Mouse (Mus musculus): ENCODE measurements around the gene Zfp369.
A peak's percentile ranks its signal among the peaks of the same experiment; 100 is the strongest.
"Not testable (repeated sequence)": the region's sequence is repeated elsewhere in the genome, so short reads cannot be mapped to it uniquely, and the experiment has no call there.

Zfp369 gene

GRCm38 (mm10) chr13:65278383-65279341 is at the start of gene Zfp369:
Zfp369 (plus strand) TSS chr13:65278814.
- peak; percentile 80 for DNase-seq (ENCODE audit: low spot score)

GRCm38 (mm10) chr13:65237211-65237610 is 41.4 kb upstream of the Zfp369 start:
- DNase-seq (ENCODE audit: low spot score) = no peak

- peak; percentile 96 for DNase-seq (ENCODE audit: low spot score)
Observed at GRCm38 (mm10) chr13:65240509-65241098, 38.0 kb upstream of the Zfp369 start.

DNA sequence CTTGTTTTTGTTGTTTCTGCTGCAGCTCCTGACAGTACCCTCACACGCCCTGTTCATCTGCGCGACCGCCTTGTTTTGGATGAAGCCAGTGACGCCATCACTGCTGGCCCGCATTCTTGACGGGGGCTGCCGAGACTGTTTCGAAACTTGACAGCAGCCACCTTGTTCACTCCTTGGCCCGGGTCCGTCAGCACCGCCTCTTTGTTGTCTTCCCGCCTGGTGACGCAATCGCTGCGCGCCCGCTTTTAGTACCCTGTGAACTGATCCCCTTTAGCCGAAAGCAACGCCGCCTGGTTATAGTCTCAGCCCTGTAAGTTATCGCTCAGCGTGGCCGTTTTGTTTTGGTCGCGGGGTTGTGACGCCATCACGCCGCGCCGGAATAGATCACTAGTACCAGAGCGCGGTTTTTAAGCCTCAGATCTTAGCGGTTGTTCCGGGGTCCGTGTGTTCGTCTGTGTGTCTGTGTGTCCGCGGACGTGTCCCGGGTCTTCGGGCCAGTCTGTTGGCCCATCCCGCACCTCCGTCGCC is 37.5 kb upstream of the Zfp369 start:
- peak; percentile 90 for DNase-seq (ENCODE audit: low spot score)

- DNase-seq (ENCODE audit: low spot score) = peak; percentile 8
Observed at GRCm38 (mm10) chr13:65241627-65242318, 36.8 kb upstream of the Zfp369 start.

GRCm38 (mm10) chr13:65242319-65242787 is 36.3 kb upstream of the Zfp369 start:
- no peak for DNase-seq (ENCODE audit: low spot score)

DNA sequence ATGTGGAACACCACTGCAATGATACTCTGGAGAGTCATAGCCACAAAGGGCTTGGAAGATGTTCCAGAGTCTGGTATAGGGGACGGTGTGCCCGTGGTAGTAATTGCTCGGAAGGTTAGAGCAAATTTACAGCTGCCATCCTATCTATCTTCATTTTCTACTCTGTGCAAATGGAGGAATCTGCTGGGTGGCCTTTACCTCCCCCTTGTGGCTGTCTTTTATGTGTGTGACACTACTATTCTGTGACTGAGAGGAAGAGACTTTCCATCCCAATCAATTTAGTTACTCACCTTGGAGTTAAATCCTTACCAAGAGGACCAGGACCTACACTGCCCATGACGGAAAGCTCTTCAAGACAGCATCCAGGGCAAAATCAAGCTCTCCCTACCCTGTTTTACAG is 35.3 kb upstream of the Zfp369 start:
- DNase-seq (ENCODE audit: low spot score) = peak; percentile 12

DNA sequence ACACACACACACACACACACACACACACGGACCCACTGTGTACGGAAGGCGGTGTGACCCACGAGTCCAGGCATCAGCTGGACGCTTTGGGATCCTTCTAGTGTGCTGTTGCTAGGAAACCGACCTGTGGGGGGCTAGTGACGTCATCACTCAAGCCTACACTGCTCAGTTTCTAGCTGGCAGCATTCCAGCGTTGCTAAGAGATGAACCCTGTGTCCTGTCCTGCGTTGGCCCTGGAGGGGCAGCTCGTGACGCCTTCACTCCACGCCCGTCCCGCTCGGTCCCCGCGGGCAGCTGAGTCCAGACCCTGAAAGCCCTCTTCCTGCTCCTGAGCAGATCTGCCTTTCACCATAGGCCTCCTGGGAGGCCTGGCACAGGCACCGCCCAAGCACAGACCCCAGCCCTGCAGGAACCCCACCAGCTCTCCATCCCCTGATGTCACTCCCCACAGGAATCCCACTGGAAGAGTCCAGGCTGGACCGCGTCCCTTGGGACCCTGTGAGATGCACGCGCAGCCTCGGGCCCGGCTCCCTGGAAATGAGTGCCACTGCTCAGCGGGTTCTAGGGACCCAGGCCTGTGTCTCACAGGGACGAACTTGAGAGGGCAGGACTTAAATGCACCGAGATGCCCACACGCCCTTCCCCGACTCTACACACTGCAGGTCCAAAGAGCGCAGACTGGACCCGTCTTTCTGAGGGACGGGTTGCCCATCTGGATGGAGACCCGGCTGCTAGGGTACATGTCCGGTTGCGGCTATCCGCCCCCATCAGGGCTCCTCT is 20.2 kb upstream of the Zfp369 start:
- no peak for DNase-seq (ENCODE audit: low spot score)

- DNase-seq (ENCODE audit: low spot score) = no peak
Observed at GRCm38 (mm10) chr13:65259239-65259638, 19.4 kb upstream of the Zfp369 start, which contains the start of gene Gm10775. Gm10775 (plus strand) TSS chr13:65259539.

DNA sequence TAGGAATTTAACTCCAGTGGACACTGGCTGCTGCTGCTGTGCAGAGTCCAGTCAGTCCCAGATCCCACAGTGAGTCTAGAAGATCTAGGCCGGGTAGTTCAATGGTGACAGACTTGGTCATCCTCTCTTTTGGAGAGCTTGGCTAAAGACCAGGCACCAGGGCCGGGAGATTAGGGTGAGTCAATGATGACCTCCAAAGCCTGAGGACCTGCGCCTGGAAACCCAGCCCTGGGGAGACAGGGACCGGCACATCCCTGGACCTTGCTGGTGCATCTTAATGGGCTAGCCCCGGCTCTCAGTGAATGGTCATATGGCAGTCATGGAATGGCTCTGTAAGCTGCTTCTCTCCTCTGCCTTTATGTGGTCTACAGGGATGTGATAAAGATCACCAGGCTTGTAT is 16.5 kb upstream of the Zfp369 start:
- DNase-seq (ENCODE audit: low spot score) = no peak

- no peak for DNase-seq (ENCODE audit: low spot score)
Observed at GRCm38 (mm10) chr13:65277994-65278382, 626 bp upstream of the Zfp369 start.

- DNase-seq (ENCODE audit: low spot score) = no peak
Observed at GRCm38 (mm10) chr13:65286771-65287170, 8.2 kb downstream of the Zfp369 start.

DNA sequence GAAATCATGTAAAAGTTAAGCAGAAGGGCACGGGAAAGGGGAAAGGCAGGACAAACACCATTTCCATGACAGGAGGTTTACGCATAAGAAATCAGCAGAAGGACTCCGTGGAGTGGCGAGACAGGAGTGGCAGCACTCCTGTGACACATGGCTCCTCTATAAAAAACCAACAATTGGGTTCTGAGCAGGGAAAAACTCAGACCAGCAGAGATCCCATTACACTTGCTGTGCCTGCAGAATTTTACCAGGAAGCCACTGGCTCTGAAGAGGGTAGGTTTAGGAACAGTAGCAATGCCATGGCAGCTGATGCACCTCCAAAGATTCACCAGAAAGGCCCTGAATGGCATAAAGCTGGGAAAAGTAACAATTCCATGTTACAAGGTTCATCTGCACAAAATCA is 17.7 kb downstream of the Zfp369 start:
- DNase-seq (ENCODE audit: low spot score) = no peak

DNA sequence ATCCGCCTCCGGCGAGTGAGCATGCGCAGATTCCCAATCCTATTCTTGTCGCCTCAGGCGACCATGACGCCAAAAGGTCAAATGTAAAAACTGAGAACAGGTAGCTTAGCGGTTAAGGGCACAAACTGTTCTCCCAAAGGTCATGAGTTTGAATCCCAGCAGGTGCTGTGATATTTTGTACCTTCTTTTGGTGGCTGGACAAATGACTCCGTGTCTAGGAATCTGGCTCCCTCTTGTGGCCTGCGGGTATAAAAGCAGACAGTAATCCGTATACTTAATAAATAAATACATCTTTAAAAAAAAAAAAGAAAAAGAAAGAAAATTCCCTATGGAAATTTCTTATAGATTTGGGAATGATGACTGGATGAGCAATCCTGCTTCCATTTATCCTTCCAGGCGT is 32.2 kb downstream of the Zfp369 start:
- DNase-seq (ENCODE audit: low spot score) = peak; percentile 57

- DNase-seq (ENCODE audit: low spot score) = no peak
Observed at GRCm38 (mm10) chr13:65311311-65311755, 32.7 kb downstream of the Zfp369 start.

DNA sequence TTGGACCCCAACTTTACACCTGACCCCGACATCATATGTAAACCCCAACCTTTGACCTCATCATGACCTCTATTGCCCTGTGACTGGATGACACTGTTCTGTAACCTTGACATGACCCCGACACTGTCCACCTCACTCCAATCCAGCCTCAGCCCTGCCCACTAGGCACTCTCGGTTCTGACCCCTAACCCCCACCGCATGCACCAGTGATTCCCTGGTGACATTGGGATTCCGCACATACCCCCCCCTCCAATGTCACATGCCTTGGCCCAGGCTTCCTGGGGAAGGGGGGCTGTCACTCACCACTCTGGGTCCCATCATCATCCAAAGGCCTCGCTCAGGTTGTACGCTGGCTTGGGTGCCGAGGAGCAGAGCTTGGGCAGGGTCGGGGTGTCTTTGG is 33.2 kb downstream of the Zfp369 start:
- no peak for DNase-seq (ENCODE audit: low spot score)

DNA sequence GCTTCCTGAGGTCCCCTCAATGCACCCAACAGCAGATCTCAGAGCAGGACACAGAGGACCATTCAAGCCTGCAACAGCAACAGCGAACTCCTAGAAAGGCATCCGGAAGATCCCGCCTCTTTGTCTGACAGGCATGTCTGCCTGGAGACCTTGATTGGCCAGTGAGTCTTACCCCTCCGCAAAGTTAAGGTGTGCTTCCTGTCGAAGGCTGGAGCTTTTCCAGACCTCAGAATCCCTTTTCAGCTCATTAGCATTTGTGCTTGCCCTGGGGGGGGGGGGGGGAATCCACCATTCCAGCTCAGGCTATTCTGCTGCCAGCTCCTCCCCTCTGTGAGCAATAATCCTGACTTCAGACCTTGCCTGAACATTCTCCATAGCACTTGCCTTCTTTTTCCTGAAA is 69.9 kb downstream of the Zfp369 start:
- not testable (repeated sequence) for DNase-seq (ENCODE audit: low spot score)

- not testable (repeated sequence) for DNase-seq (ENCODE audit: low spot score)
Observed at GRCm38 (mm10) chr13:65351768-65352167, 73.2 kb downstream of the Zfp369 start.
